In the genomic region with DNA sequence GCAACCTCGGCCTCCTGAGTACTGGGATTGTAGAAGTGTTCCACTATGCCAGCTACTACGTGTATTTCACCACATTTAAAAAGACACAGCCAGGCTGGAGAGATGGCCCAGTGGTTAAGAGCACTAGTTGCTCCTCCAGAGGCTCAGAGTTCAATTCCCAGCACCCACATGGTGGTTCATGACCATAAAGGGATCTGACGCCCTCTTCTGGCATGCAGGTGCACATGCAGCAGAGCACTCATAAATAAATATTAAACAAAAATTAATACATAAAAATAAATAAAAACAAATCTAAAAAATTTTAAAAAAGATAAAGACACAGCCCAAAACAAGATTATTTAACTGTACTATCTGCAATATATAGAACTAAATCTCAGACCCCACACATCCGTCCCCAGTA, we compare ENCODE assay signal across 17 mouse cellular contexts. TPM values are rescaled to one million over a fixed set of nuclear protein-coding genes. Genes with fewer than 3 reads are reported as not detected.
A peak's percentile ranks its signal among the peaks of the same experiment; 100 is the strongest.
DNase-seq lines count a peak whose midpoint lies in the region; ATAC-seq and TF ChIP-seq lines count a peak whose summit lies in the region.
"Had no signal": no experiment of that assay in that cellular context is flagged by ENCODE, and none has a peak within 500 bp of the region (broad histone marks: within the 10 kb centered on the region; RNA-seq: fewer than 3 reads in every experiment).

No protein-coding gene starts in this region.

- no peak for ATAC-seq in CD4-positive, CD25-positive, alpha-beta regulatory T cell, adult 4 months
- no peak for ATAC-seq in liver, embryonic 14.5 days (ENCODE audit: insufficient read depth)
- ATAC-seq: inflammation-experienced regulatory T-cells, adult 6 months had no signal

- H3K4me1 ChIP-seq in liver, embryonic 14.5 days (replicated peaks; ENCODE audit: control insufficient read depth in 2 of 2, insufficient read depth in 2 of 2, low read length in 1 of 2): peaks cover 0 to 12% of the 10 kb centered on the region in 2 experiments; a peak in 3 of 4 replicates

- no peak overlapping the region for H3K27ac ChIP-seq in liver, embryonic 14.5 days
- H3K27ac ChIP-seq: heart, embryonic 10.5 days; kidney, embryonic 15.5 days; liver, embryonic 13.5 days had no signal

- no peak overlapping the region for H3K4me2 ChIP-seq in liver, embryonic 14.5 days (ENCODE audit: low read depth)

- peak; percentile 36 for TF ChIP-seq CTCF in liver, embryonic 14.5 days (IDR thresholded peaks at IDR 0.05; ENCODE audit: low read depth)

- H3K4me3 ChIP-seq in liver, embryonic 14.5 days (ENCODE audit: insufficient read depth in 1 of 2, low read depth in 2 of 2, low read length in 2 of 2): no peak overlapping the region
- H3K4me3 ChIP-seq: heart, embryonic 10.5 days; kidney, embryonic 15.5 days had no signal

- H3K27me3 ChIP-seq in liver, embryonic 14.5 days (ENCODE audit: control insufficient read depth, insufficient read depth, low read length): no peaks in the 10 kb centered on the region
- H3K27me3 ChIP-seq: kidney, embryonic 15.5 days; liver, embryonic 13.5 days had no signal

- no peak for TF ChIP-seq EP300 in liver, embryonic 14.5 days (IDR thresholded peaks at IDR 0.05; ENCODE audit: low read depth)

- H3K36me3 ChIP-seq in liver, embryonic 14.5 days (replicated peaks; ENCODE audit: control insufficient read depth, insufficient read depth, low read depth): peaks cover 5% of the 10 kb centered on the region

- H3K9me3 ChIP-seq in liver, embryonic 14.5 days (ENCODE audit: control insufficient read depth, low read length): no peaks in the 10 kb centered on the region
- H3K9me3 ChIP-seq: heart, embryonic 10.5 days; kidney, embryonic 15.5 days; liver, embryonic 13.5 days had no signal

- H3K9ac ChIP-seq in liver, embryonic 14.5 days (replicated peaks): no peak overlapping the region
- H3K9ac ChIP-seq: kidney, embryonic 15.5 days had no signal

- DNase-seq in CD4-positive, CD25-positive, alpha-beta regulatory T cell, adult 2 months (ENCODE audit: low read depth, low spot score): peak; percentile 10
- DNase-seq in liver, embryonic 14.5 days (ENCODE audit: low read depth in 3 of 3, low spot score in 3 of 3): no peak
- no peak for DNase-seq in liver
- peak; percentile 30 for DNase-seq in ES-CJ7 (ENCODE audit: low read depth, low spot score)
- DNase-seq in induced T-regulatory cell, adult 2 months (ENCODE audit: low read depth): peak; percentile 12
- DNase-seq in thymus, postnatal 10 days (ENCODE audit: low spot score in 2 of 2): no peak
- no peak for DNase-seq in c-Kit-positive CD71-positive TER-119-positive erythroid progenitor cells, embryonic 14.5 days (ENCODE audit: low spot score)
- DNase-seq: adrenal gland, postnatal 25 days; cerebellum, adult 8-10 months; left cerebral cortex, postnatal 4 days; liver, embryonic 13.5 days; lung, postnatal 14 days; thymus, postnatal 36 days had no signal

- WGBS in liver, embryonic 14.5 days (ENCODE audit: insufficient replicate concordance): 77% methylated on average over 4 of the region's 4 CpGs

RNA-seq across cellular contexts. Expression of gene Pus7, which starts 3.0 kb away (rescaled TPM):
- polyA plus RNA-seq in CD4-positive, CD25-positive, alpha-beta regulatory T cell, adult 4 months (2017; shearing (Covaris generic)): 10 to 100 TPM; 11.0 to 11.8 TPM
- 6.2 and 10.8 TPM in 2 replicates for polyA plus RNA-seq in liver, embryonic 14.5 days (2012; rRNA removed)
- polyA plus RNA-seq in liver, embryonic 14.5 days (2014; fragmentation: Nextera tagmentation; extraction: Ambion mirVana): 10.8 and 12.6 TPM in 2 replicates

RNA-seq across cellular contexts. Expression of gene Rint1, which starts 7.0 kb away (rescaled TPM):
- 10 to 100 TPM; 18.3 to 24.0 TPM for polyA plus RNA-seq in CD4-positive, CD25-positive, alpha-beta regulatory T cell, adult 4 months (2017; shearing (Covaris generic))
- 11.3 and 14.2 TPM in 2 replicates for polyA plus RNA-seq in liver, embryonic 14.5 days (2012; rRNA removed)
- 12.6 and 16.4 TPM in 2 replicates for polyA plus RNA-seq in liver, embryonic 14.5 days (2014; fragmentation: Nextera tagmentation; extraction: Ambion mirVana)

Comparison
In these comparisons a context has a peak if more than half of its experiments do, and no peak if none do; other contexts are left out.
1. DNase-seq: peak in CD4-positive, CD25-positive, alpha-beta regulatory T cell, adult 2 months (single experiment), ES-CJ7 (single experiment) and induced T-regulatory cell, adult 2 months (single experiment); none in liver, embryonic 14.5 days (0 of 3), liver (single experiment), thymus, postnatal 10 days (0 of 2) and c-Kit-positive CD71-positive TER-119-positive erythroid progenitor cells, embryonic 14.5 days (single experiment).